In genomic region chr6:119473992-119474391, GRCm38 (mm10) we compare ENCODE assay signal across 27 mouse cellular contexts. TPM values are rescaled to one million over a fixed set of nuclear protein-coding genes. Genes with fewer than 3 reads are reported as not detected.
DNase-seq lines count a peak whose midpoint lies in the region; ATAC-seq and TF ChIP-seq lines count a peak whose summit lies in the region.
"Had no signal": no experiment of that assay in that cellular context is flagged by ENCODE, and none has a peak within 500 bp of the region (broad histone marks: within the 10 kb centered on the region; RNA-seq: fewer than 3 reads in every experiment).

No protein-coding gene starts in this region.

- no peak overlapping the region for H3K4me3 ChIP-seq in intestine, embryonic 16.5 days (ENCODE audit: low read length)
- H3K4me3 ChIP-seq in intestine, embryonic 15.5 days (replicated peaks), result no peak overlapping the region
- H3K4me3 ChIP-seq in small intestine, adult 2 months (ENCODE audit: low read depth, low read length), result no peak overlapping the region
- no peak overlapping the region for H3K4me3 ChIP-seq in gastrocnemius, adult 2 months
- H3K4me3 ChIP-seq: forebrain, embryonic 10.5 days; forebrain, embryonic 13.5 days; heart, embryonic 12.5 days; heart, embryonic 15.5 days had no signal

- H3K9ac ChIP-seq in intestine, embryonic 16.5 days (ENCODE audit: low read depth, low read length), result no peak overlapping the region
- no peak overlapping the region for H3K9ac ChIP-seq in intestine, embryonic 15.5 days
- H3K9ac ChIP-seq: forebrain, embryonic 13.5 days; heart, embryonic 12.5 days; heart, embryonic 15.5 days; hindbrain, embryonic 14.5 days had no signal

- no peaks in the 10 kb centered on the region for H3K36me3 ChIP-seq in intestine, embryonic 16.5 days (ENCODE audit: control insufficient read depth, insufficient read depth, low read length)
- H3K36me3 ChIP-seq in intestine, embryonic 15.5 days, result no peaks in the 10 kb centered on the region
- H3K36me3 ChIP-seq in small intestine, adult 2 months (ENCODE audit: control insufficient read depth, insufficient read depth, low read length), result no peaks in the 10 kb centered on the region
- H3K36me3 ChIP-seq: forebrain, embryonic 10.5 days; G1E; heart, embryonic 12.5 days; heart, embryonic 15.5 days had no signal

- peak; percentile 52 for DNase-seq in 416B (ENCODE audit: low read depth)
- DNase-seq in gastrocnemius, adult 2 months, result no peak
- no peak for DNase-seq in frontal cortex, postnatal 14 days (ENCODE audit: low spot score in 2 of 2)
- DNase-seq: adrenal gland, adult 2 months; adrenal gland, postnatal 14 days; B cell, adult 2 months; cerebellum, adult 11 months; cerebellum, adult 2 months; cerebellum, adult 9-11 months; cerebellum, postnatal 25 days; gastrocnemius, postnatal 25 days; heart, adult 18-20 months; heart, postnatal 10 days; heart, postnatal 36 days had no signal

- intact Hi-C loops in gastrocnemius, adult 2 months (cut with DNase I), result no loop called here

- 72% methylated on average over 4 of the region's 4 CpGs for WGBS in intestine, embryonic 16.5 days
- 78% methylated on average over 4 of the region's 4 CpGs for WGBS in intestine, embryonic 15.5 days
- WGBS in small intestine, adult 2 months, result 23% methylated on average over 4 of the region's 4 CpGs

- ATAC-seq in intestine, embryonic 16.5 days, result peak; percentile 18; the same call in 1 of the 2 replicates
- ATAC-seq in intestine, embryonic 15.5 days, result no peak
- peak; percentile 26 to 62; a peak in 2 of 4 replicates for ATAC-seq in hematopoietic stem cell, adult 5-6 weeks (replicated peaks in 1 of 2; ENCODE audit: insufficient read depth in 1 of 2, low FRiP score in 2 of 2, low TSS enrichment in 1 of 2, low read depth in 1 of 2, poor library complexity in 2 of 2, severe bottlenecking in 2 of 2)
- ATAC-seq: forebrain, embryonic 13.5 days; forebrain, embryonic 16.5 days; hindbrain, postnatal 0 days had no signal

- no peak overlapping the region for H3K27ac ChIP-seq in intestine, embryonic 16.5 days (ENCODE audit: low read length)
- no peak overlapping the region for H3K27ac ChIP-seq in intestine, embryonic 15.5 days
- 0 out of 2 replicates have a peak overlapping the region, but pooled peaks have one; percentile 3 for H3K27ac ChIP-seq in small intestine, adult 2 months (ENCODE audit: insufficient read depth, low read depth, low read length)
- H3K27ac ChIP-seq in gastrocnemius, adult 2 months, result no peak overlapping the region
- H3K27ac ChIP-seq: forebrain, embryonic 10.5 days; forebrain, embryonic 13.5 days; heart, embryonic 15.5 days; hindbrain, embryonic 14.5 days; hindbrain, postnatal 0 days had no signal

- H3K9me3 ChIP-seq in intestine, embryonic 16.5 days (ENCODE audit: control insufficient read depth, low read length), result no peaks in the 10 kb centered on the region
- no peaks in the 10 kb centered on the region for H3K9me3 ChIP-seq in intestine, embryonic 15.5 days
- H3K9me3 ChIP-seq: forebrain, embryonic 10.5 days; forebrain, embryonic 13.5 days; G1E; heart, embryonic 12.5 days; heart, embryonic 15.5 days had no signal

- TF ChIP-seq CTCF in small intestine, adult 2 months (IDR thresholded peaks at IDR 0.05; ENCODE audit: extremely low read depth, insufficient read length, insufficient replicate concordance, low read depth, low read length), result no peak
- no peak for TF ChIP-seq CTCF in gastrocnemius, adult 2 months (IDR thresholded peaks at IDR 0.05)

- no peaks in the 10 kb centered on the region for H3K27me3 ChIP-seq in intestine, embryonic 16.5 days (replicated peaks; ENCODE audit: control insufficient read depth, insufficient read depth, low read length)
- H3K27me3 ChIP-seq in intestine, embryonic 15.5 days (replicated peaks), result no peaks in the 10 kb centered on the region
- no peaks in the 10 kb centered on the region for H3K27me3 ChIP-seq in small intestine, adult 2 months (ENCODE audit: control insufficient read depth, insufficient read depth, low read length)
- H3K27me3 ChIP-seq: CH12.LX; forebrain, embryonic 13.5 days; heart, embryonic 12.5 days; heart, embryonic 15.5 days had no signal

- peaks cover 12% of the 10 kb centered on the region for H3K4me1 ChIP-seq in intestine, embryonic 16.5 days (ENCODE audit: control insufficient read depth, insufficient read depth, low read length)
- H3K4me1 ChIP-seq in intestine, embryonic 15.5 days (replicated peaks), result peaks cover 10% of the 10 kb centered on the region
- H3K4me1 ChIP-seq in small intestine, adult 2 months (ENCODE audit: control insufficient read depth, insufficient read depth, insufficient read length, low read length), result peaks cover 11% of the 10 kb centered on the region; the same call in 1 of the 2 replicates

- no peak overlapping the region for H3K4me2 ChIP-seq in intestine, embryonic 16.5 days (ENCODE audit: low read depth, low read length)
- H3K4me2 ChIP-seq in intestine, embryonic 15.5 days (replicated peaks), result no peak overlapping the region
- H3K4me2 ChIP-seq: forebrain, embryonic 13.5 days; heart, embryonic 12.5 days; heart, embryonic 15.5 days; hindbrain, embryonic 14.5 days had no signal

- no peak for TF ChIP-seq POLR2A in small intestine, adult 2 months (IDR thresholded peaks at IDR 0.05; ENCODE audit: low read depth, low read length)

RNA-seq across cellular contexts. Expression of gene Fbxl14, which starts 5.5 kb away (rescaled TPM):
- 3.7 and 4.1 TPM in 2 replicates for polyA plus RNA-seq in intestine, embryonic 16.5 days (2015; fragmentation: Nextera tagmentation; extraction: Ambion mirVana)
- polyA plus RNA-seq in intestine, embryonic 15.5 days (2015; fragmentation: Nextera tagmentation; extraction: Ambion mirVana), result 4.6 and 4.7 TPM in 2 replicates
- total RNA-seq in hematopoietic stem cell, adult 5-6 weeks (2017), result 57.2 and 67.6 TPM in 2 replicates
- 42.7 and 79.6 TPM in 2 replicates for polyA plus RNA-seq in small intestine, adult 2 months (2012; rRNA removed)
- total RNA-seq in gastrocnemius, adult 2 months (2021), result 10 to 100 TPM; 10.3 to 10.4 TPM

RNA-seq across cellular contexts. Expression of gene Adipor2, which starts 56.5 kb away (rescaled TPM):
- polyA plus RNA-seq in intestine, embryonic 16.5 days (2015; fragmentation: Nextera tagmentation; extraction: Ambion mirVana), result 127 and 148 TPM in 2 replicates
- 101 and 111 TPM in 2 replicates for polyA plus RNA-seq in intestine, embryonic 15.5 days (2015; fragmentation: Nextera tagmentation; extraction: Ambion mirVana)
- total RNA-seq in hematopoietic stem cell, adult 5-6 weeks (2017), result 145 and 155 TPM in 2 replicates
- polyA plus RNA-seq in small intestine, adult 2 months (2012; rRNA removed), result 43.4 and 112 TPM in 2 replicates
- total RNA-seq in gastrocnemius, adult 2 months (2021), result 10 to 100 TPM; 87.7 to 94.8 TPM
